Mouse (Mus musculus) kidney, adult 8-10 months (tissue): ENCODE data around the gene Prl8a6.

ENCODE experiments used
- DNase-seq, 2 experiments: peaks; one replicate each; pipeline ENCODE4 v3.0.0; 2022

Gene Prl8a6

DNA sequence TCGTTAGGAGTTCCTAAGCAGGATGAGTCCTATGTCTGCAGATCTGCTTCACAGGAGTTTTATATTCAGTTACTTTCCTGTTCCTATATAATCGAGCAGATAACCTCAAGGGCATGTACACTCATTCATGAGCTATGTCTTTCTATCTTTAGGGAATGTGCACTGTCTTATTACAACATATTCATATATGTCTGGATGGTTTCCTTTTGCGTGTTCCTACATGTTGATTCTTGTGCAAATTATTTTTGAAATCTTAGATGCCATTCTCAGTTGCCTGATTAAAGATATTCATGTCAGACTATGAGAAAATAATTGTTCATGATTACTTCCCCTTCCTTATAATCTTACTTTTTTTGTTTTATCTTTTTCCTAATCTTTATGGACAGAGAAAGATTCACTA lies at the start of gene Prl8a6:
TSS of gene Prl8a6 (minus strand) at position 101 of the 400 bp plus-strand sequence.
- DNase-seq = no peak

GRCm38 (mm10) chr13:27433159-27433558 lies 5.3 kb downstream of the Prl8a6 start:
- no peak for DNase-seq

DNA sequence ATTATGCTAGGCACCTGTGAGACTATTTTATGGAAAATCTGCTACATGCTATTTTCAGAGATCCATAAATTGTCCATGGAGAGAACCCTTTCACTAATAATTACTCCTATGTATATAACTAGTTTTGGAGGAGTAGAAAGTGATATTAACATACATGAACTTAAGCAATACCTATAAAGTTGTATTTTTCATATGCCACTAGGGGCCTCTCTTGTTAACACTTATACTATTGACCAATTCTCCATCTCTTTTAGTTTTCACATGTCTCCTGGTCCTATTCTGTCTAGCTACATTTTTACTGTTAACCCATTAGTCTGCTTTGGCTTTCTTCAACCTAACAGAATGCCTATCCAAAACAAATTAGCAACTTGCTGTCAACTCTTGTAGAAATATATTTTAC lies 24.8 kb downstream of the Prl8a6 start:
- DNase-seq = no peak

GRCm38 (mm10) chr13:27399061-27399724 lies 39.3 kb downstream of the Prl8a6 start:
- no peak for DNase-seq

DNA sequence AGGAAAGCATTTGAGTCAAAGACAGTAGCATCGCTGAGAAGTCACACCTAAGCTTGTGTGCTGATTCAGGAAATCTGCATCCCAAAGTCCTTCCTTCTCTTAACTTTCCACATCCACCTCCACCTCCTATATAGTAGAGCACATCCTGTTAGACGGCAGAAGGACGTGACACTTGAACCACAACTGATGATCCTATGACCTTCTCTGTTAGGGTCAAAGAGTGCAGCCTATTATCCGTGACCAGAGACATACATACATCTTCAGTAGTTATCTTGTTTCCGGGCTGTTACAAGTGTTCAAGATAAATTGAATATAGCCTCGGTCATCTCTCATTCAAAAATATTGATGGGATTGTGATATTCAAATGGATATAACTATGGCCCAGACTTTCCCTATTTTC lies 47.7 kb downstream of the Prl8a6 start, which contains the start of gene Prl2b1:
TSS of gene Prl2b1 (minus strand) at position 101 of the 400 bp plus-strand sequence.
- DNase-seq = no peak
